In the genomic region with DNA sequence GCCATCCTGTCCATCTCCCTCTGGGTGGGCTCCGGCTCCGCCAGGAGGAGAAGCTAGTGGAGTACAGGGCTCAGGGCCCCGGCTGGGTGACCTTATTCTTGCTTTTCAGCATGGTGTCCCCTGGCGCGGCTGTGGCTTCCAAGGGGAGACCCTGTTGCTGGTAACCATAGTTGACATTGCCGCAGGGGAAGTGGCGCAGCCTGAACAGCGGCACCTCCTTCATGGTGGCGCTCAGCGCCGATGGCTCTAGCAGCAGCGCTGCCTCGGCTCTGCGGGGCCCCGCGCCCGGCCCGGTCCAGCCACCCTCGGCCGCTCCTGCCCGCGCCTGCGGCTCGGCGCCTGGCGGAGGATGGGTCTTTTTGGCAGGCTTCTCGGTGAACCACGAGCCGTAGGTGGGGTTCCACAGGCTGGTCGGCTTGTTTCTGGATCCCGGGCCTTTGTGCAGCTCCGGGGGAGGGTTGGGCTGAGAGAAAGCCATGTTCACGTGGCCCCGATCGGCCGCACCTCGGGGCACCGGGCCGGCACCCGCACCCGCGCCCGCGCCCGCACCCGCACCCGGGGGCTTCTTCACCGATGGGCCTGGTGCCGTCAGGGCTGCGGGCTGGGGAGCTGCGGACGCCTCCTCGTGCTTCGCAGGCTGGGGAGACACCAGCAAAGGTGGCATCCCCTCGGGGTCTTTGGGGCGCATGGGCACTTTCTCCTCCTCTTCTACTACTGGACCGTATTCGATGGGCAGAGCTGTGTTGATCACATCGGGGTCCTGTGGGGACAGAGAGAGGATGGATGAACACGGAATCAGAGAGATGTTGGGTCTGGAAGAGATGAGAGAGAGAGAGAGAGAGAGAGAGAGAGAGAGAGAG, we compare ENCODE assay signal across 8 mouse cellular contexts.
DNase-seq lines count a peak whose midpoint lies in the region; ATAC-seq and TF ChIP-seq lines count a peak whose summit lies in the region.

No protein-coding gene starts in this region.

- no peaks in the 10 kb centered on the region for H3K9me3 ChIP-seq in midbrain, embryonic 15.5 days

- 4% methylated on average over 59 of the region's 60 CpGs for WGBS in midbrain, embryonic 15.5 days

- TF ChIP-seq CTCF in embryonic fibroblast, embryonic 13.5 days (IDR thresholded peaks at IDR 0.05; ENCODE audit: borderline replicate concordance, insufficient read depth, low read length) = no peak
- no peak for TF ChIP-seq CTCF in testis, adult 2 months (IDR thresholded peaks at IDR 0.05; ENCODE audit: control insufficient read depth, insufficient read depth, insufficient replicate concordance, low read depth, low read length)

- no peak for TF ChIP-seq POLR2A in embryonic fibroblast, embryonic 13.5 days (IDR thresholded peaks at IDR 0.05; ENCODE audit: low read depth, low read length)
- no peak for TF ChIP-seq POLR2A in testis, adult 2 months (IDR thresholded peaks at IDR 0.05; ENCODE audit: control insufficient read depth, low read depth, low read length)

- H3K27ac ChIP-seq in embryonic fibroblast, embryonic 13.5 days (ENCODE audit: insufficient read depth, low read length) = no peak overlapping the region
- no peak overlapping the region for H3K27ac ChIP-seq in midbrain, embryonic 15.5 days
- no peak overlapping the region for H3K27ac ChIP-seq in testis, adult 2 months (ENCODE audit: control insufficient read depth, insufficient read depth, low read depth, low read length)

- intact Hi-C loops in left cerebral cortex, postnatal 36 days (cut with DNase I) = no loop called here

- H3K4me2 ChIP-seq in midbrain, embryonic 15.5 days = peak overlapping the region; percentile 73

- H3K9ac ChIP-seq in midbrain, embryonic 15.5 days = peak overlapping the region; percentile 58

- peak overlapping the region; percentile 3; the same call in 1 of the 2 replicates for H3K4me3 ChIP-seq in embryonic fibroblast, embryonic 13.5 days (ENCODE audit: insufficient read depth, low read length)
- H3K4me3 ChIP-seq in midbrain, embryonic 15.5 days = peak overlapping the region; percentile 45
- peak overlapping the region; percentile 19 for H3K4me3 ChIP-seq in testis, adult 2 months (ENCODE audit: control insufficient read depth, low read depth, low read length)

- peaks cover 2% of the 10 kb centered on the region; the same call in 1 of the 2 replicates for H3K4me1 ChIP-seq in embryonic fibroblast, embryonic 13.5 days (ENCODE audit: control insufficient read depth, insufficient read depth, low read length)
- H3K4me1 ChIP-seq in midbrain, embryonic 15.5 days = peaks cover 10% of the 10 kb centered on the region; the same call in 1 of the 2 replicates
- H3K4me1 ChIP-seq in testis, adult 2 months (ENCODE audit: control insufficient read depth, insufficient read depth, low read length) = peaks cover 3% of the 10 kb centered on the region; the same call in 1 of the 2 replicates

- H3K27me3 ChIP-seq in midbrain, embryonic 15.5 days (replicated peaks) = no peaks in the 10 kb centered on the region
- no peaks in the 10 kb centered on the region for H3K27me3 ChIP-seq in testis, adult 2 months (ENCODE audit: control insufficient read depth, insufficient read depth, low read length)

- ATAC-seq in midbrain, embryonic 15.5 days (replicated peaks) = peak; percentile 87

- DNase-seq in layer of hippocampus, adult 11-12 months (ENCODE audit: low spot score) = peak; percentile 12
- no peak for DNase-seq in layer of hippocampus, adult 9-10 months (ENCODE audit: low spot score)
- peak; percentile 32 for DNase-seq in heart, postnatal 4 days
- peak; percentile 41 to 58 for DNase-seq in left cerebral cortex, postnatal 36 days (ENCODE audit: low spot score in 2 of 2)
- DNase-seq in spleen, adult 12 weeks (ENCODE audit: low spot score) = no peak

- no peaks in the 10 kb centered on the region for H3K36me3 ChIP-seq in midbrain, embryonic 15.5 days (replicated peaks)
- no peaks in the 10 kb centered on the region for H3K36me3 ChIP-seq in testis, adult 2 months (ENCODE audit: control insufficient read depth, insufficient read depth, low read length)

Comparison
In these comparisons a context has a peak if more than half of its experiments do, and no peak if none do; other contexts are left out.
1. DNase-seq: peak in layer of hippocampus, adult 11-12 months (single experiment), heart, postnatal 4 days (single experiment) and left cerebral cortex, postnatal 36 days (2 of 2); none in layer of hippocampus, adult 9-10 months (single experiment) and spleen, adult 12 weeks (single experiment).
2. Peak in every context shown above with its lines, with median percentiles within 50 percentile points of each other: H3K4me3 ChIP-seq.